Mouse (Mus musculus): ENCODE results near the gene Smtn. TPM values are rescaled to one million over a fixed set of nuclear protein-coding genes. Genes with fewer than 3 reads are reported as not detected.

Smtn gene
- polyA plus RNA-seq, 1 experiment: not detected

DNA sequence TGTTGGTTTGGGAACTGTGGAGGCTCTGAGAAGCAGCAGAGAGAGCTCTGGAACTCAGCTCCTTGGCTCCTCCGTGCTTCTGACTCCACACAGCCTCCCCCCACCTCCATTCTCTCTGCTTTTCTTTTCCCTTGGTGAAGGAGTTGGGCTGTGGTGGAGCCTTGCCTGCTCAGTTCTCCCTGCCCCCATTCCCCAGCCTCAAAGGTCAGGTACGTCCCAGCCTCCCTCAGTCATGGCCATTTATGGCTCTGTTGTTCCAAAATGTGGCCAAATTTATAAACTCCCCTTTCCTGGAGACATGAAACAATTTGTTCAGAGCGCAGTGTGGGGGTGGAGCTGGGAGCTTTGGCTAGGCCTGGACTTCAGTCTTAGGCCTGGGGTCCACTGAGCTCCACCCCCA, 34.8 kb upstream of the Smtn start:
- TF ChIP-seq POLR2A (IDR thresholded peaks at IDR 0.05; ENCODE audit: insufficient read depth, low read depth, low read length): no peak
- no peak for TF ChIP-seq CTCF (IDR thresholded peaks at IDR 0.05; ENCODE audit: insufficient read depth, low read depth, low read length)
- WGBS: 60% methylated on average over 3 of the region's 3 CpGs

DNA sequence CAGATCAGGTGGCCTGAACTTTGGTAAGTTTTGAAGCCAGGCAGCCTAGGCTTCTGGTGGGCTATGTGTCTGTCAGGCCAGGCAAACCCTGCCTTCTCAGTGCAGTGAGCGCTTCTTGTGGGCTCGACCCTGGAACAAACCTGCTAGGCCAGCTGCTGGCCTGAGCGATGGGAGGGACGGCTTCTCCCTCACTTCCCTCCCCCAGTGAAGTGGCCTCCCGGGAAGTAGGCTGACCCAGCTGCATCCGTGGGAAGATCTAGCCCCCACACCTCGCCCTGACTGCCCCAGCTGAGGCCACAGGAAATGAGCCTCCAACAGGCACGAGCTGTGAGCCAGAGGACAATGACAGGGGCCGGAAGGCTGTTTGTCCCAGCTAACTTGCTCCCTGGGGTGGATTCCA, 32.7 kb upstream of the Smtn start:
- 35% methylated on average over 9 of the region's 9 CpGs for WGBS
- Histone ChIP-seq H3K27ac (ENCODE audit: insufficient read depth, low read depth, low read length) (no peak overlapping the region), H3K4me1 (ENCODE audit: control insufficient read depth, insufficient read depth, low read length) (peaks cover 3% of the 10 kb centered on the region; the same call in 1 of the 2 replicates), H3K4me3 (ENCODE audit: insufficient read depth, low read depth, low read length) (no peak overlapping the region)
- no peak for TF ChIP-seq POLR2A (IDR thresholded peaks at IDR 0.05; ENCODE audit: insufficient read depth, low read depth, low read length)
- TF ChIP-seq CTCF (IDR thresholded peaks at IDR 0.05; ENCODE audit: insufficient read depth, low read depth, low read length): no peak

More for the DNA sequence above, 34.8 kb upstream of the Smtn start:
- Histone ChIP-seq H3K4me3 (ENCODE audit: insufficient read depth, low read depth, low read length) (no peak overlapping the region), H3K27ac (ENCODE audit: insufficient read depth, low read depth, low read length) (no peak overlapping the region), H3K4me1 (ENCODE audit: control insufficient read depth, insufficient read depth, low read length) (peaks cover 3% of the 10 kb centered on the region; the same call in 1 of the 2 replicates)

DNA sequence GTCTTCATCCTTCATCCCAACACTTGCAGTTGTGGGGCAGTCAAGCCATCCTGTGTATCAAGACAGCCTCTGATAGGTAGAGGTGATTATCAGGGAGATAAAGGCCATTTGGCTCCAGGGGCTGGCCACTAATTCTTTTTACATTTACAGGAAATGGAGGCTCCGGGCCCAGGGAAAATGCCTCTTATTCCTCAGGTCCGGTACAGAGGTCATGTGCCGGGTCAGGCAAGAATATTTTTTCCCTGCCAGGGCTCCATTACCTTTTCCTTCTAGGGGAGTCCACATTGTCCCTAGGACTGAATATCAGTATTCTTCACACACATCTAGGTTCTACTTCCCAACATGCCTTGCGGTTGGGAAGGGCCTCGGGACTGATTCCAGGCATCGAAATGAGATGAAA, 31.8 kb upstream of the Smtn start:
- H3K4me1 ChIP-seq (ENCODE audit: control insufficient read depth, insufficient read depth, low read length): peaks cover 3% of the 10 kb centered on the region; the same call in 1 of the 2 replicates
- TF ChIP-seq CTCF (IDR thresholded peaks at IDR 0.05; ENCODE audit: insufficient read depth, low read depth, low read length) (no peak), POLR2A (IDR thresholded peaks at IDR 0.05; ENCODE audit: insufficient read depth, low read depth, low read length) (no peak)
- WGBS: 94% methylated on average over 6 of the region's 6 CpGs
- H3K4me3 ChIP-seq (ENCODE audit: insufficient read depth, low read depth, low read length): no peak overlapping the region
- H3K27ac ChIP-seq (ENCODE audit: insufficient read depth, low read depth, low read length): no peak overlapping the region

DNA sequence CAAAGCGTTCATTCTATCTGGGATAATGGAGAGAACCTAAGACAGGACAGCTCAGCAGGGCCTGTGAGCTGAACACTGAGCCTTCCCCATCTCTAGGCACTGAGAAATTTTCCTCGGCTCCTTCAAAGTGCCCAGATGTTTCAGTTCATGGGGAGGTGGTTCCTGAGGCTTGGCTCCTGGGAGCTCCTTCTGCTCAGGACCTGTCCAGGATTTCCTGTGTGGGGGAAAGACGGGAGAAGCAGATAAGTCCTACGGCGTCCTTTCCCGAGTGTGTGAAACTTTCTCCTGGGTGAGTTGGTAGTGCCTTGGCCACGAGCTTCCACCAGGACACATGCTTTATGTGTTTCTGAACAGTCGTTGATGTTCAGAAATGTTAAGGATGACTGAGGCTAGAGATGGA, 29.9 kb upstream of the Smtn start:
- WGBS: 91% methylated on average over 8 of the region's 8 CpGs
- TF ChIP-seq POLR2A (IDR thresholded peaks at IDR 0.05; ENCODE audit: insufficient read depth, low read depth, low read length) (no peak), CTCF (IDR thresholded peaks at IDR 0.05; ENCODE audit: insufficient read depth, low read depth, low read length) (no peak)
- H3K4me1 ChIP-seq (ENCODE audit: control insufficient read depth, insufficient read depth, low read length): peaks cover 3% of the 10 kb centered on the region; the same call in 1 of the 2 replicates
- H3K4me3 ChIP-seq (ENCODE audit: insufficient read depth, low read depth, low read length): no peak overlapping the region
- no peak overlapping the region for H3K27ac ChIP-seq (ENCODE audit: insufficient read depth, low read depth, low read length)

DNA sequence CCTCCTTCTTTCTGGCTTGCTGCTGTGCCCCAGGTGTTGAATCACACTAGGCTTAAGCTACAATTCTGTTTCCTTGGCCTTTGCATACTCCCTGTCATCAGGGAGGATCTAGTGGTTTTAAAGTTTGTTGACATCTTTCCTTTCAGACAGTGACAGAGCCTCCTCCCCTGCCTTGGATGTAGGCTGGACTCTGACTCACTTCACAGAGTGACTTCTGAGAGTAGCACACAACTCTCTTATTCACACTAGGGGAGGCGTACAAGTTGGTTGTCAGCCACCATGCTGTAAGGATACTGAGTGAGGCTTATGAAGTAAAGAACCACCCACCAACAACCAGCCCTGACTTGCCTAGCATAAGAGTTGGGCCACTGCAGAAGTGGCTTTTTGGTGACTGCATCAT, 27.5 kb upstream of the Smtn start:
- Histone ChIP-seq H3K27ac (ENCODE audit: insufficient read depth, low read depth, low read length) (no peak overlapping the region), H3K4me3 (ENCODE audit: insufficient read depth, low read depth, low read length) (no peak overlapping the region), H3K4me1 (ENCODE audit: control insufficient read depth, insufficient read depth, low read length) (0 out of 2 replicates have a peak, but pooled peaks cover under 1% of the 10 kb centered on the region)
- 83% methylated on average over 1 of the region's 1 CpGs for WGBS
- no peak for TF ChIP-seq POLR2A (IDR thresholded peaks at IDR 0.05; ENCODE audit: insufficient read depth, low read depth, low read length)

DNA sequence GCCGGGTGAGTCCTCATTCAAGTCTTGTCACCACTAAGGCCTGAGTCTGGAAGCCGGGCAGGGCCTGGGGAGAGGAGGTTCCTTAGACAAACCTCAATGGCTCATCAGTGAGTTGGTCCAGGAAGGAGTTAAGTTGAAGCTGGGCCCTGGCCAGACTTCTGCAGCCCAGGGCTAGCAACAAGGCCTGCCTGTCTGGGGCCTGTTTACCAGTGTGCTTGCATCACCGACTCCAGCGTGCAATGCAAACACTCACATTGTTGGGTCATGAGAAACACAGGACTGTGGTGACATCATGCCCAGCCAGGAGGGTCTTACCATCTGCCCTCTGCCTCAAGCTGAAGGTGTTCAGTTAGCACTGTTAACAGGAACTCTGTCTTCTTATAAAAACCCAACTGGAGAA, 25.6 kb upstream of the Smtn start:
- no peaks in the 10 kb centered on the region for H3K4me1 ChIP-seq (ENCODE audit: control insufficient read depth, insufficient read depth, low read length)
- no peak for TF ChIP-seq CTCF (IDR thresholded peaks at IDR 0.05; ENCODE audit: insufficient read depth, low read depth, low read length)
- TF ChIP-seq POLR2A (IDR thresholded peaks at IDR 0.05; ENCODE audit: insufficient read depth, low read depth, low read length): no peak
- WGBS: 56% methylated on average over 4 of the region's 4 CpGs
- no peak overlapping the region for H3K4me3 ChIP-seq (ENCODE audit: insufficient read depth, low read depth, low read length)
- H3K27ac ChIP-seq (ENCODE audit: insufficient read depth, low read depth, low read length): no peak overlapping the region

DNA sequence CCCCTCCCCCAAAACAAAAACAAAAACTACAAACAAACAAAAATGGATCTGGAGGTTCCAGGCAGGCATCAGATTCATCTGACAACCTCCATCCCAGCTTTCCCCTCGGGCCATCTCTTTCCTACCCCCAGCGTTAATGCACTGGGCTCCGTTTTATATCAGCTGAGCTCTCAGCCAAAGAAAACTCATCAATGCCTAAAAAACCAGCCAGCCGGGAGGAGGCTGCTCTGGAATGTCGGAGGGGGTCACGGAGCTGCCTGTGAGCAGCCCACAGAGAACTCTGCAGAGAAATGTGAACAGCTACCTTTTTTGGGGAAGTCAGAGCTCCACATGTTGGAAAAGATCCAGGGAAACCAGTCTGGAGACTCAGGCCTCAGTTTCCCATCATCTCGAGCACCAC, 24.0 kb upstream of the Smtn start:
- TF ChIP-seq CTCF (IDR thresholded peaks at IDR 0.05; ENCODE audit: insufficient read depth, low read depth, low read length) (no peak), POLR2A (IDR thresholded peaks at IDR 0.05; ENCODE audit: insufficient read depth, low read depth, low read length) (no peak)
- Histone ChIP-seq H3K4me1 (ENCODE audit: control insufficient read depth, insufficient read depth, low read length) (no peaks in the 10 kb centered on the region), H3K27ac (ENCODE audit: insufficient read depth, low read depth, low read length) (no peak overlapping the region), H3K4me3 (ENCODE audit: insufficient read depth, low read depth, low read length) (no peak overlapping the region)
- WGBS: 64% methylated on average over 7 of the region's 7 CpGs

DNA sequence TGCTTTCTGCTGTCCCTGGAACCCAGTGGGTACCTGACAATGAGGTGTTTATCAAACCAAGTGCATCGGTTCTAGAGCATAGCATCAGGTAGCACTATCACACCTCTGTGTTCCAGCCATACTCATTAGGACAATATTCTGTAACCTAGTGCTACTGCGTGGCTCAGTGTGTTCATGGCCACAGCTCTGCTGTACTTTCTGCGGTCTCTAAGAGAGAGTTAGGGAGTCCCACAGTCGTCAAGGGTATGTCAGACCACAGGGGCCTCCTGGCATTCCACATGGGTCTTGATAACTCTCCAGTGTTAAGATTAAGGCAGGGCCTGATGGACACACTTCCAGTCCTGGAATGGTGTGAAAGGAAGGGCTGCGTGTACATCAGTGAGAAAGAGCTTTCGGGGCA, 23.4 kb upstream of the Smtn start:
- no peak overlapping the region for H3K27ac ChIP-seq (ENCODE audit: insufficient read depth, low read depth, low read length)
- 94% methylated on average over 6 of the region's 6 CpGs for whole genome bisulfite sequencing
- no peak overlapping the region for H3K4me3 ChIP-seq (ENCODE audit: insufficient read depth, low read depth, low read length)
- no peaks in the 10 kb centered on the region for H3K4me1 ChIP-seq (ENCODE audit: control insufficient read depth, insufficient read depth, low read length)
- no peak for TF ChIP-seq CTCF (IDR thresholded peaks at IDR 0.05; ENCODE audit: insufficient read depth, low read depth, low read length)
- TF ChIP-seq POLR2A (IDR thresholded peaks at IDR 0.05; ENCODE audit: insufficient read depth, low read depth, low read length): no peak

DNA sequence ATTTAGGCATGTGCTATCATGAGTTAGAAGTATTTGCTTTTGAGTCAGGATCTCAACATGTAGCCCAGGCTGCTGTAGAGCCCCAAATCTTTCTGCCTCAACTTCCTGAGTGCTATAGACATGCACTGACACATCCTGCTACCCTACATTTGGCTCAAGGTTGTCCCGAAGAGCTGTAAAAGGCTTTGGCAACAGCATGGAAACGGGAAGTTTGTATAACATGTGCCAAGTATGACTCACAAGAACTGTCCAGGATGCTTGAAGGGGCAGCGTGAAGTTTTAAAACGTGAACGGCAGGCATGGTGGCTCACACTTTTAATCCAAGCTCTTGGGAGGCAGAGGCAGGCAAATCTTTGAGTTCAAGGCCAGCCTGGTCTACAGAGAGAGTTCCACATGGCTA, 19.8 kb upstream of the Smtn start:
- Histone ChIP-seq H3K4me3 (ENCODE audit: insufficient read depth, low read depth, low read length) (no peak overlapping the region), H3K4me1 (ENCODE audit: control insufficient read depth, insufficient read depth, low read length) (no peaks in the 10 kb centered on the region), H3K27ac (ENCODE audit: insufficient read depth, low read depth, low read length) (no peak overlapping the region)
- 59% methylated on average over 5 of the region's 5 CpGs for WGBS
- TF ChIP-seq CTCF (IDR thresholded peaks at IDR 0.05; ENCODE audit: insufficient read depth, low read depth, low read length) (no peak), POLR2A (IDR thresholded peaks at IDR 0.05; ENCODE audit: insufficient read depth, low read depth, low read length) (no peak)

DNA sequence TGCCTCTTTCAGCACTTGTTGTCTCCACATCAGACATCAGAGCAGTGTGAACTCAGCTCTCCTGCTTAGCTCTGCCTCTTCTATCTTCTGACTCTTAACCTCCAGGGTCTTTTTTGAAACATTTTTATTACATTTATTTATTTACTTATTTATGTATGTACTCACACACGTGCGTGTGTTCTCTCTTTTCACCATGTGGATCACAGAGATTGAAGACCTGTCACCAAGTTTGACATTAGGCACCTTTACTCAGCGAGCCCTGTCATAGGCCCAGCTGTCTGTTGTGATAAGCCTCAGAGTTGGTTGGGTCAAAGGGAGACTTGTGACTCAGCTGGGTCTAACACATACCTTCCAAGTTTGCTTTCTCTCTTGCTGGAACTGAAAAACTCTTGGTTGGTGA, 17.4 kb upstream of the Smtn start:
- no peak for TF ChIP-seq POLR2A (IDR thresholded peaks at IDR 0.05; ENCODE audit: insufficient read depth, low read depth, low read length)
- no peak for TF ChIP-seq CTCF (IDR thresholded peaks at IDR 0.05; ENCODE audit: insufficient read depth, low read depth, low read length)
- no peak overlapping the region for H3K27ac ChIP-seq (ENCODE audit: insufficient read depth, low read depth, low read length)
- H3K4me1 ChIP-seq (ENCODE audit: control insufficient read depth, insufficient read depth, low read length): no peaks in the 10 kb centered on the region
- 85% methylated on average over 3 of the region's 3 CpGs for WGBS
- H3K4me3 ChIP-seq (ENCODE audit: insufficient read depth, low read depth, low read length): no peak overlapping the region
